Mouse (Mus musculus) gastrocnemius, postnatal 10 days (tissue): ENCODE data around the gene Gm20425. TPM values are rescaled to one million over a fixed set of nuclear protein-coding genes. Genes with fewer than 3 reads are reported as not detected.

ENCODE experiments used
- DNase-seq: peaks from one replicate; pipeline ENCODE4 v3.0.0; 2021; ENCODE audit warnings: mixed read lengths
- long read RNA-seq, 2 experiments: library from polyadenylated mRNA; stranded (forward); transcript quantifications; one replicate each; pipeline ENCODE4 v2.0.0; 2021
- total RNA-seq, 2 experiments: library from RNA; stranded (reverse); gene quantifications; 2 replicates each; pipeline ENCODE4 v1.2.3; 2021

Gene Gm20425
- total RNA-seq = 1 to 10 TPM; 4.7 to 5.1 TPM
- long read RNA-seq, experiment 1 = 0 reads
- long read RNA-seq, experiment 2 = 0 reads

DNA sequence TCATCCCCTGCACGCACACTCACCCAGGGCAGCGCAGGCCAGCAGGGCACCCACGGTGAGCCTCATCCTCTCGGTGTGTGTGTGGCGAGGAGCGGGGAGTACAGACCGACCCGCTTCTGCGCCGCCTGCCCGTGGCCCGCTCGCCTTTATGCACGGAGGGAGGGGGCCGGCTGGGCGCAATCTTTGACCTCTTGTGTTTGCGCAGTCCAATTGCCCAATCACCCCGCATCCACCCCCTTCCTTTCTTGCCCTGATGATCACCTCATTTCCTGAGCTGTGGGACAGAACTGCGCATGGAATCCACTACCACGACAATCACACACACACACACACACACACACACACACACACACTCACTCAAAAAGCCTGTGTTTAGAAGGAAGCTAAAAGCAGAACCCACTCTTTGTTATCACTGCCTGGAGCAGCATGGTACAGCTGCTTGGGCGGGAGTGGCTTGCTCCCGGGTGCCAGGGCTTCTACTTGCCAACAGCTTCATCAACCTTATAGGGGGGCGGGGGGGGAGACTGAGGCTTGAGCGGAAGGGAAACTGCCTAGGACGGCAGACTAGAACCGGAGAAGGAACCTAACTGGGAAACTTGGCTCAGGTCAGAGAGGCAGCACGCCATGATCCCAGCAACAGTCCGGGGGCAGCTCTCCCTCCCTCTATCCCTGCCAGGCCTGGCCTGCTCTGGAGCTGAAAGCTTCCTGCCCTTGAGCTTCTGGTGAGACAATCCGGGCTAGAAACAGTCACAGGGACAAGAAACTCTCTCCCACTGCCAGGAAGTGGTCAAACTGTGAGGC, at the start of gene Gm20425, which contains the start of gene Trf:
Gm20425 (minus strand) TSS at position 157 of the 801 bp plus-strand sequence.
Trf (minus strand) TSS at position 294 of the 801 bp plus-strand sequence.
- DNase-seq = peak; percentile 30

DNA sequence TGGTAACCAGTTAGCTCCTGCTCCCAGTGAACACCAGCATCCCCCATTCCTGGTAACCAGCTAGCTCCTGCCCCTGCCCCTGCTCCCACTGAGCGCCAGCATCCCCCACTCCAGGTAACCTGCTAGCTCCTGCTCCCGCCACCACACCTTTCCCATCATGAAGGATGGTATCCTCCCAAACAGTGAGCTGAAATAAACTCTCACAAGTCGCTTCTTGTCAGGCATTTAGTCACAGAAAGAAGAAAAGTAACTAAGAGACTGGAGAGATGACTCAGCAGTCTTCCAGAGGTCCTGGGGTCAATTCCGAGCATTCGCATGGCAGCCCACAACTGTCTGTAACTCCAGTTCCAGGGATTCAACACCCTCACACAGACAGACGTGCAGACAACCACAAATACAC, 46.8 kb upstream of the Gm20425 start:
- no peak for DNase-seq

DNA sequence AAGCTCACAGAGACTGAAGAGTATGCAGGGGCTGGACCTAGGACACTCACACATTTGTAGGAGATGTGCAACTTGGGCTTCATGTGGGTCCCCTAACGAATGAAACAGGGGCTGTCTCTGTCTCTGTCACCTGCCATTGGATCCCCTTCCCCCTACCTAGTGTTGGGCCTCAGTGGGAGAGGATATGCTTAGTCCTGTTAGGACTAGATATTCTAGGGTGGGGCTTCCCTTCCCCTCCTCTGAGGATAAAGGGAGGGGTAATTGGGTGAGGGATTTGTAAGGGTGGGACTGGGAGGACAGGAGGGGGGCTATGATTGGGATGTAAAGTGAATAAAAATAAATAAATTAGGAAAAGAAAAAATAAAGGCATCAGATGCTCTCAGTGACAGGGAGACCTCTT, 45.6 kb upstream of the Gm20425 start:
- no peak for DNase-seq

DNA sequence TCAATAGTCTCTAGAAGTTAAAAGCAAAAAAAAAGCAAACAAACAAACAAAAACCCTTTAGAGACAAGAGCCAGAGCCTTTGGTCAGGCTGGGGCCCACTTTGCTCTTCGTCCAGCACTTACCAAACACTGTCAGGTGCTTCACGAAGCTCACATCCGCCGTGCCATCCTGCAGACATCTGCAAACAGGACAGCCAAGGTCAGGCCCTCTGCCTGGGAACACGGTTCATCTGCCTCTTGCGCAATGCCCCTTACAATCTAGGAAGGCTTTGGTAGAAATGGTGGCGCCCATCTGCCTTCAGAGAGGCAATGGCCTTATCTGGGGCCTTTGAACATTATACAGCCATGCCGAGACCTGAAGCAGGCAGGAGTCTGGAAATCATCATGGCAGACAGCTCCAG, 44.7 kb upstream of the Gm20425 start:
- no peak for DNase-seq

DNA sequence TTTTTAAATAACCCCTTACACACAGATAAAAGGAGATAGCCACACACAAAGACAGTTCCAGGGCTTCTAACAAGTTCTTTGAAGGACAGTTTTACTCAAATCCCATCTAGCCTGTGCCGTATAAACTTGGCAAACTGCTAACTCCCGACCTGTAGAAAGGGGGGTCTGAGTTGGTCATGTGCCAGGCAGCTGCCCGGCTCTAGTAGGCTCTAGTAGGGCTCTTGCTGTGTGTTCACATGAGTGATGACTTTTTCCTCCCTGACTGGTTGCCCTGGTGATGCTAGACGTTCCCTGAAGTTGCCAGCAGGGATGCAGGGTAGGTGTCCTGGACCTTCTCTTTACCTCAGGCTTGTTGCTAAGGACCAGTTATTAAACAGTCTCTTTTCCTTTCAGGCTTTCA, 41.0 kb upstream of the Gm20425 start:
- no peak for DNase-seq

DNA sequence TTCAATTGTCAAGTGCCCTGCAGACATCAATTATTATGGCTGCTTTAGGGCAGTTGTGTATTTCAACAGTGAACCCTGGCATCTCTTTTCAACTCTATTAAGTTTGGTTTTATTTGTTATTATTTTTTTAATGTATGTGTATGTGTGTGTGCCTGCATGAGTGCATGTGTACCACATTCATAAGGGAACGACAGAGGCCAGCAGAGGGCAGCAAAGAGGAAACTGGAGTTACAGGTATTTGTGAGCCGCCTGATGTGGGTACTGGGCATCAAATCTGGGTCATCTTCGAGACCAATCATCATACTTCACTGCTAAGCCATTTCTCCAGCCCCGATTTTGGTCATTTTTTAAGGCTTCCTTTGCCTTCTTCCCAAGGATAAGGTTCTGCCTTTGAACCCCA, 35.7 kb upstream of the Gm20425 start:
- DNase-seq = no peak

DNA sequence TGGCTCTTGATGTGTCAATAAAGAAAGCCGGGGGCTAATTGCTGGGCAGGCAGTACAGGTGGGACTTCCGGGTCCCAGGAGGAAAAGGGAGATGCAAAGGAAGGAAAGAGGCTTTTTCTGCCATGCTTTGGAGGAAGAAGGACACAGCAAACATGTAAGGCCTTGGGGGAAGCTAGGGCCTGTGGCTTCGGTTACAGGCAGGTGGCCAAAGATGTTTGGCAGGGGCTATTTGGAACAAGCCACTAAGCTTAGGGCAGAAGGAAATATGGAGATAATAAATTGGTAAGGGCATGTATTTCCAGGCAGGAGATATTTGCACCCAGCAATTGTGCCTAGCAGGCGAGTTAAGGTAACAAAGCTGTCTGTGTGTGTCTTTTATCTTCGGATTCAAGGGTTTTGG, 22.8 kb upstream of the Gm20425 start:
- peak; percentile 22 for DNase-seq

DNA sequence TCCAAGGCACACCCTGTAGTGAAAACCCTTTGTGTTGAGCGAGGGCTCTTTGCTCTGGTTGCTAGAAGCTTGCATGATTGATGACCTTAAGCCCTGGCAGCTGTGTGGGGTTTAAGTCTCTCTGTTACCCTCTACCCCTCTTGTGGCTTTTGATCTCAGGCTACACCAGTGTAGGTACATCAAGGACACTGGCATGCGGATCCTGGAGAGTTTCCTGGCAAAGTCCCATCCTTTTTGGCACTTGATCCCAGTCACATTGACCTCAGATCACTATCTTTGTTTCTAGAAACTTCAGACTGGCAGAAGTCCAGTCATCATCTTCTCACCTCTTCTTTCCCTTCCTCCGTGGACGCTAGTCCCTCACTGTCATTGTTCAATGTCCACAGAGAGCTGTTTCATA, 18.5 kb upstream of the Gm20425 start:
- DNase-seq = no peak

DNA sequence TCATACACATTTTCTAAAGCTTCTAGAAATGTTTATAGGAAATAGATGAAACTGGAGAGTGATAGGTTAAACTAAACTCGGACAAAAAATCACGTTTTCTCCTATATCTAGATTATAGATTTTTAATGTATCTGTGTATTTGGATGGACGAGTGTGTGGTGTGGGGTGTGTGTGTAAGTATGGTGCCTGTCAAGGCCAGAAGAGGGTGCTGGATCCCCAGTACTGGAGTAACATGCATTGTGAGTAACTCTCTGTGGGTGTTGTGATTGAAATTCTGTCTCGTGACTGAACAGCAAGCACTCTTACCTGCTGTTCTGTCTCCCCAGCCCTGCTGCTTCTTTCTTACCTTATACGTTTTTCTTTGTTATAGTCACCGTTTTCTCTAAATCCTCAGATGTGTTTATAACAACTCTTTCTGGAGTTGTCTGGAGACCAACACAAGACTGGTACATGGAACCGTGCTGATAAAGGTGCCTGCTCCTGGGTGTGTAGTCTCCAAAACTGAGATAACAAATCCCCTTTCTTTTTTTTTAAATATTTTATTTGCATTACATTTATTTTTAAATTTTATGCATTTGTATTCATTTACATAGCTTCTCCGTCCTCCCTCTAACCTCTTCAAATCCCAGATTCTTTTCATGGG, 16.5 kb upstream of the Gm20425 start:
- DNase-seq = no peak

DNA sequence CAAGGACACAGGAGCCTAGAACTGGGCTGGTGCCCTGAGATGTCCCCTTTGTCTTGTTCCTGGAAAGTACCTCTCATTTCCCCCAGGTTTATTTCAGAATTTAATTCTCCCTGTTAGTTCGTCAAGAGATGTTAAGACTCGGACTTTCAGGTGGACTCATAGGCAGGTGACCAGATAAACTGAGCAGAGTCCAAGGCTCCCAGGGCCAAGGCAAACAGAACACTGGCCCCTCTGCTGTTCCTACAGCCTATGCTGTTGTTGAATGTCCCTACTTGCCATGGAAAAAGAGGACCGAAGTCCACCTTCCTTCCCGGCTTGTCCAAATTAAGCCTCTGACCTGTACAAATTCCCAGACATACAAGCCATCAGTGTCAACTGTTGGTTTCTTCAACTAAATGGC, 13.5 kb upstream of the Gm20425 start:
- no peak for DNase-seq

DNA sequence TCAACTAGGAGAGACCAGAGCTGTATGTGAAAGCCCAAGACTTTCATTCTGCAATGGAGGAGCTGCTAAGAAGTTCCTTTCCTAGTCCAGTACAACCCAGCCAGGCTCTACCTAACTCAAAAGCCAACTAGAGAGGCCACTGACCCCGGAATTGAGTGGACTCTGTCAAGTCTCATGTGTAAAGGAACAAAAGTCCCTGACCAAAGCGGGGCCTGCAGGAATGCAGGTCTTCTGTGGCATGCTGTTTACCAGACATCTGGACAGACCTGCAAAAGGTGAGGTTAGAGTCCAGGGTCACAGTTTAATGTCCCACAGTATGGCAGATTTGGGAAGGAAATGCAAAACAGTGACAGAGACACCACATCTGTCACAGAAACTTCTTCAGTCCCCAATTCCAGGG, 11.1 kb upstream of the Gm20425 start:
- no peak for DNase-seq

DNA sequence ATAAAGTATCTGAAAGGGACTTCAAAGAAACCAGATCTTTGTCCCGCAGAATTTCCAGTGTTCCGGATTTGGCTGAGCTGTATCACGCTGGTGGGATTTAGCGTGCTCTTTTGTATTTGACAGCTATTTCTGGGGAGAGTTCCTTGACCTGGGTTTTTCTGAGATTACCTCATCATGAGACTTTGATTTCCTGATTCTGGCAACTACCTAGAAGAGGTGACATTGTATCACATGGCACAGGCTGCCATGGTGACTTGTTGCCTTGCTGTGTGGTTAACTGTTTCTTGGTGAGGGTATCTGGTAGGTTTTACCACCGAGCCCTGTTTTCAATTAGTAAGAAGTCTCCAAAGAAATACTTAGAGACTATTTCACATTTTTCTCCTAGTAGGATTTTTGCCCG, 9.4 kb upstream of the Gm20425 start:
- no peak for DNase-seq

DNA sequence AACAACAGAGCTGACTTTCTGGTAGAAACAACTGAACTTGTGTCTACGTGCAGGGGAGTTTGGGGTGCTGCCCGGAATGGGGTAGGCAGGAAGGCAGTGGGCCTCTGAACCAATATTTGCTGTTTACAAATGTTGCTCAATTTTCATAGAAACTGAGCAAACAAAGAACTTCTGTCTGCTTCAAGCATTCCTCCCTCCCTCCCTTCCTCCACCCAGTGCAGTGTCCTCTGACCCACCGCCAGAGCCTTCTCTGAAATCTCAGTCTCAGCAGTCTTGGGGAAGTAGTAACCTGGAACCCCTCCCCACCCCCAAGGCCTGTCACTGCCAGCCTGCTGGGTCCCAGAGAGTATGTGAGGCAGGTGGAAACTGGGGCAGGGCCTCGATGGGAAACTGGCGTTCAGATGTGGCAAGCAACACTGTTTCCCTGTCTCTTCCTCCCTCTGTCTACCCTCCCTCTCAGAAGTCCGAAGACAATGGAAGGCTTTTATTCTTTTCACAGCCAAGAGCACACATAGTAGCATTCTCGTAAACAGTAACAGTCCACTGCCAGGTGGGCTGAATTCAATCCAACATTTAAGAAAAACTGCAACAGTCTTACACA, 4.6 kb upstream of the Gm20425 start:
- DNase-seq = no peak

DNA sequence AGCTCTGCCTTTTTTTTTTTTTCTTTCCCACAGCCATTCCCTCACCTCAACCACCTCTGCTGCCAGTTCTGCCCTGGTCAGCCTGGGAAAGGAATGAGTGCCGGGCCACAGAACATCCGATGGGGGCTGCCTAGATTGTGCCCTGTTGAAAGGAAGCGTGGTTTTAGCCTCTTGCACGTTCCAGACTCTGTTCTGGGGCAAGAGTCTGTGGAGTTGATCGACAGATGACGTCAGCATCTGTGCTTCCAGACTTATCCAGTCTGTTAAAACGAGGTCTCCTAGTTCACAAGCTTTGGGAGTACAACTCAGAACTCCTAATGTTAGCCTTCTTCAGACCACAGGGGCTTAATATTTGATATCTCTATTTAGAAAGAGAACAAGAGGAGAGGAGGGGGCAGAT, 4.0 kb upstream of the Gm20425 start:
- no peak for DNase-seq

DNA sequence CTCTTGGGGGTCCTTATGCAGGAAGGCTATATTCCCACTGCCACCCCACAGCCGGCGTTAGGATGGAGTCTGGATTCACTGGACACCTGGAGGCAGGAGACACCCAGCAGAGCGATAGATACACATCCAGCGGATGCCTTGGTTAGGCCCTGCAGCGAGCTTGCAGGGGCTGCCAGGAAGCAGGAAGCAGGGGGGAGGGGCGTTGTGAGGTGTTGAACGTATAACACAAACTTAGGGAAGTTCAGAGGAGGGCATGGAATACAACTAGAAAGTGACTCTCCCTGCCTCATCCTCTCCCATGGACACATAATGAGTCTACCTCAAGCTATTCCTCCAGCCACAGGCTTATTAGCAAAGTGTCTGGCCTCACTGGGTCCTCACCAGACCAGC, 2.9 kb upstream of the Gm20425 start:
- no peak for DNase-seq

DNA sequence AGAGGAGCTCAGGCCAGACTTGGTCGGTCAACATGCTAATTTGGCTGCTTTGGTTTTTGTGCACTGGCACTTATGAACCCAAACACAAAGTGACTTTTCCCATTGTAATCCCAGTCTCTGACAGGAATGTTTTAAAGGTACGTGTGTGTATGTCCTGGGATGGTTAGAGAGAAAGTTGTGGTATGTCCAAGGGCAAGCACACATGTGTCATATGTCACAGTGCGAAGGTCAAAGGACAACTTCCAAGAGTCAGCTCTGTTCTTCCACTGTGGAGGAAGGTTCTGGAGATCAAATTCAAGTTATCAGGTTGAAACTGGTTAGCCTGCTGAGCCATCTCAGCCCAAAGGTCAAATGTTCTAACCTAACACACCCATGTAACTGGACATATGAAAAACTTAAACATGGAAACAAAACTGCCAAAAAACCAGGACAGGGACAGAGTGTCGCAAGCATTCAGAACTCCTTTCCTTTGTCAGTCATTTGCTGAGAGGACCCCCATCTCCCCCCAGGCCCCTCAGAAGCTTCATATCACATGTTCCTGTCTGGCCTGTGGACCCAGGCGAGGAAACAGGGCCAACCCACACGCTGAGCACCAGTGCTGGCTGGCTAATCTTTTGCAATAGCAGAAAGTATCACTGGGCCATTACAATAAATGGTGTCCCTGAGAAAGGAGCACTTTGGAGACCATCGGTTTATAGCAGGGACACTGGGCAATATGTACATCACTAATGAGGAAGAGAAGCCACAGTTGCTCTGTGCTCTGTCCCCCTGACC, 2.3 kb upstream of the Gm20425 start:
- no peak for DNase-seq

DNA sequence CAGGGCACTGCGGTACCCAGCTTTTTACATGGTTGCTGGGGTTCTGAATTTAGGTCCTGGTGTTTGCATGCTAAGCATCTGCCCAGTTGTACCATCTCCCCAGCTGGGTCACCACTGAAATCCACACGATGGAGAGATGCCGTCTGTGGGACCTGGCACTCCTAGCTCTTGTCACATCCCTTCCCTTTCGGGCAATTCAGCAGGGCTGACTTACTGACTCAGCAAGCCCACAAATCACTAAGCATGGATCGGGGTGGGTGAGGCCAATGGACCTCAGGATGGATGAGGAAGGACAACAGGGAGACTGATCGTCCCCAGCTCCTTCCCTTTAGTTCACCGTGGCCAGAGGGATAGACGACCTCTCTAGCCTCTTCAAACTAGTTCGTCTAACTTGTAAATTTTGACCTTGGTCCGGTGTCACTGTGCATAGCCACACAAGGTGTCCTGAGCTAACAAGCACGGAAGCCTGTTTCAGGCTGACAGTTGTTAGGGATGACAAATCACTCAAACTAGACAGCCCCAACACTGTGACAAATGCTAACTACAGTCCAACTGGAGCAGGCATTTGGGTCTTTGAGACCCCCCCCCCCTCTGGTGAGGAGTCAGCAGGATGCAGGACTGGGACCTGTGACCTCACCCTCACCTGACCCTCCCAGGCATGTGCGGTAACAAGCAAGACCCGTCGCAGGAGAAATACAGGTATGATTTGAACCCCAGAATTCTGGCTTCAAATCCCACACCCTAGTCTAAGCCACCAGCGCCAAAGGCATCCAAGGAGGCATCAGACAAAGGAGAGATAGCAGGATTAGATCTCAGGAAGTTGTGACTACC, 855 bp downstream of the Gm20425 start:
- no peak for DNase-seq

DNA sequence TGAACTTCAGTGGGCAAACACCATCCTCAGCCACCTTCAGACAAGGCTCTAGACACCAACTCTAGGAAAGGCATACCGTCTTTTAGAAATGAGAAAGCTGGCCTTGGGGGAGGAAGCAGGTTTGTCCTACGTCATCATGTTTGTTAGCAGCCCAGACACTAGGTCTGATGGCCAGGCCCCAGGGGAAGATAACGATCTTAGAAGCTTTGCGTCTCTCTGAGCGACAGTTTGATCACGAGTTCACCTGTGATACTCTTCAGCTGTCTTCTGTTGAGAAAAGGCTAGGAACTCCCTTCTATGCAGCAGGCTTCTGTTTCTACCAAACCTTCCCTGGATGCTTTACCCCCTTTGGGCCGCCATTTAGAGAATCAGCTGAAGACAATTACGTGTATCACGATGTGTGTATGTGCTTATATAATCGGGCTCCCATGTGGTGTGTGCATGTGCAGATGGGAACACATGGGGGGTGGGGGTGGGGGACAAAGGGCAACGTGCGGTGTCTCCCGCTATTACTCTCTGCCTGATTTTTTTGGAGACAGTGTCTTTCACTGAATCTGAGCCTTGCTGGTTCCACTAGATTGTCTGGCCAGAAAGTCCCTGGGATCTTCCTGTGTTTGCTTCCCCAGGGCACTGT, 1.6 kb downstream of the Gm20425 start:
- DNase-seq = no peak

DNA sequence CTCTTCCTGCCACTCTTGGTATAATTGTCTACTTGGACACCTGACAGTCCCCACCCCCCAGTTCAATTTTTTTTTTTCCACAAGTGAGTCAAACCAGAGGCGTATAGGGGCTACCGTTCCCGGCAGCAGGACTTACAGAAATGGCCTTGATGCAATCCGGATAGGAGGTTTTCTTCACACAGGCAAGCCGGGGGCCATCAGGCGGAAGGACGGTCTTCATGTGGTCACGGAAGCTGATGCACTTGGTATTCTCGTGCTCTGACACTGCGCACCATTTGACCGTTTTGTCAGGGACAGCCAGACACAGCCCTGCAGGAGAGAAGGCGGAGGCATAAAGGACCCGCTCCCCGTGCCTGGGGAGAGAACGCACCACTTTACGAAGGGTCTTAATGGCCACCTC, 2.3 kb downstream of the Gm20425 start:
- no peak for DNase-seq

DNA sequence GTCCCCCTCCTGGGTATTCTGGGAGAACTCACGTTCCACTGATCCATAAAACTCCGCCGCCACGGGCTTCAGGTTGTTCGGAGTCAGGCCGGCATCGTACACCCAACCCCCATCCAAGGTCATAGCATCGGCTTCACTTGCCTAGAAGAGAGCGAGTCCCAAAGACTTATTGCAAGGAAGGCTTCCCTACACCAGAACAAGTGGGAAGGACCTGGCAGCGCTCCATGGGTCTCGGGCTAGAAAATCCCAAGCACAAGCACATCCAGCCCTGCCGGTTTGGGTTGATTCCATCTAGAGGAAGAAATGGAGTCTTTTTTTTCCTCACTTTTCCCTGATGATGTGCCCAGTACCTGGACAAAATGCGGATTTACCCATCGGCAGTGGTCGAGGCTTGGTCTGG, 3.3 kb downstream of the Gm20425 start:
- peak; percentile 53 for DNase-seq

DNA sequence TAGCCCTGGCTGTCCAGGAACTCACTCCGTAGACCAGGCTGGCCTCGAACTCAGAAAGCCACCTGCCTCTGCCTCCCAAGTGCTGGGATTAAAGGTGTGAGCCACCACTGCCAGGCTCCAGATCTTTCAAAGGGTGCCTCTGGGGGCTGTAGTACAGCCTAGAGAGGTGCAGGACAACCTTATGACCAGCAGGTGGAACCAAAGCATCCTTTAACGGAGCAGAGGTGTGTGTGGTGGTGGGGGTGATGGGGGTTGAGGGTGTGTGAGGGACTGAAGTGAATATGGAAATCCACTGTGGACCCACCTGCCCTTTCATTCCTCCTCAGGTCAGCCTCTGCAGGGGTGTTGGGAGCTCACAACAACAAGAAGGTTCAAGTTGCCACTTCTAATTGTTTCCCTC, 4.6 kb downstream of the Gm20425 start:
- no peak for DNase-seq
